Mouse (Mus musculus) kidney, postnatal 14 days (tissue): ENCODE results near the gene Eml2.

ENCODE experiments used
- DNase-seq: peaks from one replicate; pipeline ENCODE4 v3.0.0; 2022; ENCODE audit warnings: mixed read lengths

Gene Eml2

DNA sequence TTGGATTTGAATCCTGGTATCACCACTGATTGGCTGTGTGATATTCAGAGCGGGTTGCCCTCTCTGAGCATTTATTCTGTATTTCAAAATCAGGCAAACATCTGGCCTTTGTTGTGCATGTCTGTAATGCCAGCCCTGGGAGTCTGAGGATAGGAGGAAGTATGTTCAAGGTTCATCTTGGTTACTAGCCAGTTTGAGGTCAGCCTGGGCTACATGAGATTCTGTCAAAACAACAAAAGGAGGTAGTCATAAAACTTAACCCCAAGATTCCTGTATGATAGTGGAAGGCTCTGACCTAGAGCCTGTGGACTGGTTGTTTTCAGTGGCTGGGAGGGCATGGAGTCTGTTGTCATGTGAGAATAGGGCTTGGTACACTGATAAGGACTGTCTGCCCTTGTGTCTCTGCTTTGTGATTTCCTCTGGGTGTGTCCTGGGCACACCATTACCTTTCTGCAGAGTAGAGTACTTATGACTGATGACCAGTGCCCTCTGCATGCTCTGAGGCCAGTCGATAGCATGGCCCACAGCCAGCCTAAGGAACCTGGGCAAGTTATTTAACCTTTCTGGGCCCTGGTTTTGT lies 59.0 kb downstream of the Eml2 start:
- no peak for DNase-seq

DNA sequence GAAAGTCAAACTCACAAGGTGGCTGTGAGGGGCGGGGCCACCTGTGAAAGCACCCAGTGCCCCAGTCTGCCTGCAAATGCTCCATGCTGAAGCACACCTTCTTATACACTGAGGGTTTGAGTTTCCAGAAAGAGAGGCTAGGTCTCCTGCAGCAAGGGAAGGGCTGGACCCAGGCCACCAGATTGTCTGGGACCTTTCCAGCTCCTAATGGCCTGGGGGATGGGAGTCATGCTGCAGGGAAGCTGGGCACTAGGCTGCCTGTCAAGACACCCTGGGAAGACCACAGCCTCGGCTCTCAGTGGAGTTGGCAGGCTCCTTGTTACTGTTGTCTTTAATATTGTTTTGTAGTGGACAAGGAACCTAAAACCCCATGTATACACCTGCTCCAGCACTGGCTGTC lies 60.2 kb downstream of the Eml2 start:
- no peak for DNase-seq

DNA sequence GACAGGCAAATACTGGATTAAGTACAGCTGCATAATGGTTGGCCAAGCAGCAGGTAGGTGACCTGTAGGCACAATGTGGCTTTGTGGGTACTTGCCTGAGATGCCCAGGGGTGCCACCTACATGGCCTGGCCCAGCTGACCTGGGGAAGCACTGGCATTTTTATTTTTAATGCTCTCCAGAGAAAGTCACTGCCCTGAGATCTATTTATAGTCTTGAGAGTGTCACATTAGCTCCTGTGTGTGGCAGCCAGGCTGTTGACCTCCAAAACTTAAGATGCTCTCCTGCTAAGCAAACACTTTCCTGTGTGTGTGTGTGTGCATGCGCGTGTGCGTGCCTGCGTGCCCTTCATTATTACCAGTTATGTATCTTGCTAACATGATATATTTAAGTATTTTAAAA lies 62.1 kb downstream of the Eml2 start:
- no peak for DNase-seq

DNA sequence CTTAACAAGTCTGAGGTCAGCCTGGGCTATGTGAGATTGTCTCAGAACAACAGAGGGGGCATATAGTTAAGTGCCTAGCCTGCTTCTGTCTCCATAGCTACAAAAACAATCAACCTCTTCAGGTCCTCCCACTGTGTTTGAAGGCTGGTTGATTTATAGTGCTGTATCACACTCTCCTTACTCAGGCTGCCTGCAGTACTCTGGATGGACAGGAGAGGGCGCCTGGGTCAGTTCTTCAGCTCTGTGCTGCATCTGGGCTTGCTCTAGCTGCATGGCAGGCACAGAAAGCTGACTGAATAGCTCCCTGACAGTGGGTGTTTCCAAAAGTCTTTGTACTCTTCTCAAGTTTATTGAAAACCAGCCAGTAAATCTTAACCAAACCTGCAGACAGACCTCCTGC lies 63.2 kb downstream of the Eml2 start:
- peak; percentile 92 for DNase-seq

DNA sequence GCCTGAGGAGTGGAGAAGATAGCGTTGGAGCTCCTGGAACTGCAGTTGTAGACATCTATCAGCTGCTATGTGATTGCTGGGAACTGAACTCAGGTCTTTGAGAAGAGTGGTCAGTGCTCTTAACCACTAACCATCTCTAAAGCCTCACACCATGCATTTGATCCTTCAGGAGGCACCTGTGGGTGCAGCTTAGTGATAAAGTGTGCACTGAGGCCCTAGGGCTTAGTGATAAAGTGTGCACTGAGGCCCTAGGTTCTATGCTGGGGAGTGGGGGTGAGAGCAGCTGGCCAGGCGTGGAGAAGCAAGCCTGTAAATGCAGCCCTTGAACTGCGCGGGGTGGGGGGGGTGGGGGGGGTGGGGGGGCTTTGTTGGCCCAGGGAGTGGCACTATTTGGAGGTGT lies 63.8 kb downstream of the Eml2 start:
- DNase-seq: no peak

DNA sequence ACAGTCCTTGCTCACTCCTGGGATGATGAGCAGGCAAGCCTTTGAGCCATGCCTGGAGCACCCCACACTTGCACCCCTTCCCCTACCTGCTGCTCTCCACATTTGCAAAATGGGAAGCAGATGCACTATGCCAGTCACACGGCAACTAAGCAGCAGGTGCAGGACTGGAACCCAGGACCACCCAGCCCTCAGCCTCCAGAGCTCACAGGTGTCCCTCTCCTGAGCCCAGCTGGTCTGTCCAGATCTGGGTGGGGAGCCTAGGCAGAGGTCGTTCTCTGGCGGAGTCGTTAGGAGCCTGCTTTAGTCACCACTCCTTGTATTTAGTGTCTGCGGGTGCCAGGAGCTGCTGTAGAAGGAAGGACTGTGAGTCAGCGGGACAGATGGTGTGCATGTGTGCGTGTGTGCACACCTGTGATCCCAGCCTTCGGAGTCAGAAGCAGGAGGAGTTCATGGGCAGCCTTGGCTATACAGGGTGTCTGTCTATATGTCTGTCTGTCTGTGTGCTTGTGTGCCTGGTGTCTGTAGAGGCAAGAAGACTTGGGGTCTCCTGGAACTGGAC lies 64.8 kb downstream of the Eml2 start:
- DNase-seq: no peak

DNA sequence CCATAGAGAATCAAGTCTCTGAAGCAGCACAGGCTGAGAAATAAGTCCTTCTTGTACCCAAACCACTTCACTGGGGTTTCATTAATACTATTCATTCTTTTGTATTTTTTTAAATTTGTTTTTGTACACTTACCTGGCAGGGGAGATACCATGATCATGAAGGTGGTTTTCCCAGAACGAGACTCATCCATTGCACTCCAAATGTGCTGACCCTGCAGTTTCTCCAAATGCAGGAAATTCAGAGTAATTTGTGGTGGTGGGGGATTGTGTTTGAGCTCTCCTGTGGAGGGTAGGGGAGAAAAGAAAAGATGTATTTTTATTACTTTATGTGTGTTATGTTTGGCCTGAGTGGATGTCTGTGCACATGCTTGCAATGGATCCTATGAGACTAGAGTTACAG lies 65.8 kb downstream of the Eml2 start:
- no peak for DNase-seq

DNA sequence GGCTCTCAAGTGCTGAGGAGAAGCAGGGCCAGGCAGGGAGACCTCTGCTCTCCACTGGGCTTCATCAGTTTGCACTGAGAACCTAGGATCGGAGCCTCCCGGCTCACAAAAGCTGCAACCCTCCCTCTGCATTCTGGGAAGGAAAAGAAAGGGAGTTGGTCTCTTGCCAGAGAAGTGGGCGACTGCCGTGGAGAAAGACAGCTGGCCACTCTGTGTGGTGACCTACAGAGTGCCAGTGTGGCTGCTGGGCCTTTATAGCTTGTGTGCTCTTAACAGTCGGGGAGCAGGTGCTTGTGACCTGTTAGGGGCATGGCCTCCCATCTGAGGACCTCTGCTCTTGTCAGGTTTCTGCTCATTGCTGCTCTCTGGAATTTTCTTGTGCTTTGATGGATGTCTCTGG lies 67.6 kb downstream of the Eml2 start:
- no peak for DNase-seq

DNA sequence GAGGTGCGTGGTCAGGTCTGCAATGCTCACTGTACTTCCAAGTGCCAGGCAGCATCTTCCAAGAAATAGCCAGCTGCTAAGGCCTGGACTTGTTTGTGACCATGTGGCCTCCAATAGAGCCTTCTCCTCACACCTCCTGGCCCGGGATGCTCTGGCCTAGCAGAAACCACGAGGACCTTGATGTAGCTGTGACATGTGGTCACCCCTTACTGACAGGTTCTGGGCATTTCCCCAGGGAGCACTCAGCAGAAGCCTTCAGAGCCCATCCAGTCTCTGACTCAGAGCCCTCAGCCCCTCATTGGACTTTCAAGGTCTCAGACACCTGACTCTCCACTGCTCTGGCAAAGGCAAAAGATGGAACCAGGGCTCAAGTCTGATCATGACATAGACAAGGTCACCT lies 68.9 kb downstream of the Eml2 start:
- no peak for DNase-seq

DNA sequence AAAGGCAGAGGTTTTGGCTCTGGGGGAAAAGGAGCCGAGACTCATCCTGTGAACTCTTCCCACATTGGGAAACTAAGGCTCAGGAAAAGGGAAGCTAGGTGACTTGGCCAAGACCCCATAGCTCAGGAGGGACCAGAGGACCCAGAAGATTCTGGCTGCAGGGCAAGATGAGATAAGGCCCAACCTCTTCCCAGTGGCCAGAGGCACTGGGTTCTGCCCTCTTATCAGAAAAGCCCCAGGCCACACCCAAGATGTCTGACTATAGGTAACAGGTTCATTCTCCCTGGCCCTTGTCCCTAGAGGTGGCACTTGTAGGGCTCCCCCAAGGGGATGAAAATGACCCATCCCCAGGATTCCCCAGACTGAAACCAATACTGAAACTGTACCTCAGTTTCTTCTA lies 70.6 kb downstream of the Eml2 start:
- no peak for DNase-seq

DNA sequence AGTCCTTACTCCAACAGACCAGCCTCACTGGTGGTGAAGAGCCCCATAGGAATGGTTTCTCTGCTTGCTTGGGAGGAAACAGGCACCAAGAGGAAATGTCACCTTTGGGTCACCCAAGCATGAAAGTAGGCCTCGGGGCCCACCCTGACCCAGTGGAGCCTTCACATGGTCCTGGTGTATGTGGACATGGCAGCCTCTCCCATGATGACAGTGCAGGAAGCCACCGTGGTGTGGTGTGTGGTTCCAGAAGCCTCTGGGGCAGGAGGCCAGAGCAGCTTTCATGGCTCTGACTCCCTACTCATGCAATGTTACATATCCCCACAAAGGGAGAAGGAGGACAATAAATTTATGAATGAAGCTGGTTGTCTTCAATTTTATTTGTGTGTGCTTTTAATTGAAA lies 71.3 kb downstream of the Eml2 start:
- DNase-seq: no peak

DNA sequence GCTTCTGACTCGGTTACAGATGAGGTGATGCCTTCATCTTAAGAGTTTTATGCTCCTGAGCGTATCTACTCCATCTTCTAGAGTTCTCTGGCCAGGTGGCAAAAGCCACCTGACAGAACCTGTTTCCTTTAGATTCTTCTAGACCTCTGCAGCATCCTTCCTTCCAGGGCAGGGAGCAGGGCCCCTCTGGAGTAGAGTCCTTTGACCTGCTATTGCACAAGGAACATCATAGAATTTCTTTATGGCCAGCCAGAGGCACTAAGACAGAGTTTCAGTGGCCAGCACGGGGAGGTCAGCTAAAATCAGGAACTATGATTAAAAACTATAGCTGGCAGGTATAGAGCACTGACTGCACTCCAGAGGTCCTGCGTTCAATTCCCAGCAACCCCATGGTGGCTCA lies 75.9 kb downstream of the Eml2 start:
- no peak for DNase-seq

DNA sequence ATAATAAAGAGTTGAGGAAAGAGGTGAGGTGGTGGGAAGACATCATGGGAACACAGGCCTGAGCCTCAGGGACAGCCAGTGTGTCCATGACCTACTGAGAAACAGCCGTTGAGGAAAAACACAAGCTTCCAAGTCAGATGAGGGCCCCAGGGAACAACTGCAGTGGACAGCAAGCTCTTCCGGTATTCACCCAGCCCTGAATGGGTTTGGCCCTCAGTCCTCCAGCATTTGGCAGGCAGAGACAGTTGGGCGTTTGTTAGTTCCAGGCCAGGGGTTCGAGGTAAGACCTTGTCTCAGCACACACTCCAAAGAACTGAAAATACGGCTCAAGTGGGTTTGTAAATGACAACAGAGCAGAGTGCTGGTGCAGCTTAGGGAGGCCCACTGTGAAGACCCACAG lies 77.2 kb downstream of the Eml2 start:
- no peak for DNase-seq

DNA sequence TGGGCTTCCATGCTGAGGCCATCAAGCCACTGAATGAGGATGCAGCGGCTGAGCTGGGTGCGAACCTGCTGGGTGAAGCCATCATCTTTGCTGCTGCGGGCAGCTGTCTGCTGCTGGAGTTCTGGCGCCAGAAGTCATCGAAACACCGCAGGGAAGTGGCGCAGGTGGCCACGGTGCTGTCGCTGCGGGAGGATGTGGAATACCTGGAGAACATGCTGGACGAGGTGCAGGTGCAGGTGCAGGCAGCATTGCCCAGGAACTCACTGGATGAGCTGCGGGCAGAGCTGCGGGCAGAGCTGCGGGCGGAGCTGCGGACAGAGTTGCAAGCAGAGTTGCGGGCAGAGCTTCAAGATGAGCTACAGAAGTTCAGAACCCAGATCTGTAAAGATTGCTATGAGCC lies 79.2 kb downstream of the Eml2 start:
- DNase-seq: no peak
